Mouse (Mus musculus) adrenal gland, postnatal 10 days (tissue): ENCODE data around the gene Adarb2. TPM values are rescaled to one million over a fixed set of nuclear protein-coding genes. Genes with fewer than 3 reads are reported as not detected.

Experiments used
- DNase-seq: peaks from one replicate; pipeline ENCODE4 v3.0.0; 2021; ENCODE audit warnings: mixed read lengths
- total RNA-seq, 2 experiments: library from RNA; stranded (reverse); gene quantifications; 2 replicates each; pipeline ENCODE4 v1.2.3; 2021

The Adarb2 gene
- total RNA-seq, 2 experiments from 2014 or later: 0.09 to 0.18 TPM

- DNase-seq: peak; percentile 4
Observed at GRCm38 (mm10) chr13:8487756-8488434, 285.2 kb downstream of the Adarb2 start.

GRCm38 (mm10) chr13:8493363-8493762, 290.7 kb downstream of the Adarb2 start:
- no peak for DNase-seq

GRCm38 (mm10) chr13:8499551-8499950, 296.9 kb downstream of the Adarb2 start:
- no peak for DNase-seq

GRCm38 (mm10) chr13:8511069-8511817, 308.6 kb downstream of the Adarb2 start:
- no peak for DNase-seq

GRCm38 (mm10) chr13:8515979-8516715, 313.5 kb downstream of the Adarb2 start:
- no peak for DNase-seq

GRCm38 (mm10) chr13:8519204-8519603, 316.5 kb downstream of the Adarb2 start:
- no peak for DNase-seq

- no peak for DNase-seq
Observed at GRCm38 (mm10) chr13:8525748-8526631, 323.3 kb downstream of the Adarb2 start.

GRCm38 (mm10) chr13:8534265-8535113, 331.8 kb downstream of the Adarb2 start:
- DNase-seq: no peak

GRCm38 (mm10) chr13:8538481-8538880, 335.8 kb downstream of the Adarb2 start:
- DNase-seq: no peak

- DNase-seq: peak; percentile 3
Observed at GRCm38 (mm10) chr13:8538896-8539295, 336.2 kb downstream of the Adarb2 start.

GRCm38 (mm10) chr13:8542684-8543083, 340.0 kb downstream of the Adarb2 start:
- peak; percentile 16 for DNase-seq

GRCm38 (mm10) chr13:8552242-8552641, 349.6 kb downstream of the Adarb2 start:
- no peak for DNase-seq

GRCm38 (mm10) chr13:8557784-8558183, 355.1 kb downstream of the Adarb2 start:
- DNase-seq: no peak

- DNase-seq: no peak
Observed at GRCm38 (mm10) chr13:8560485-8560884, 357.8 kb downstream of the Adarb2 start.

- DNase-seq: no peak
Observed at GRCm38 (mm10) chr13:8563161-8563560, 360.5 kb downstream of the Adarb2 start.

- DNase-seq: no peak
Observed at GRCm38 (mm10) chr13:8567111-8568026, 364.7 kb downstream of the Adarb2 start.

- peak; percentile 2 for DNase-seq
Observed at GRCm38 (mm10) chr13:8570269-8570668, 367.6 kb downstream of the Adarb2 start.

GRCm38 (mm10) chr13:8573908-8574307, 371.2 kb downstream of the Adarb2 start:
- no peak for DNase-seq

- no peak for DNase-seq
Observed at GRCm38 (mm10) chr13:8584257-8585005, 381.8 kb downstream of the Adarb2 start.
